Mouse (Mus musculus) cerebellum, adult 9-11 months (tissue): ENCODE measurements around the gene Snx30.

ENCODE experiments used
- DNase-seq: peaks from one replicate; pipeline ENCODE4 v3.0.0; 2022

Gene Snx30

GRCm38 (mm10) chr4:59795788-59796455 is 9.7 kb upstream of the Snx30 start:
- no peak for DNase-seq

- no peak for DNase-seq
Measured at GRCm38 (mm10) chr4:59800181-59800580, 5.5 kb upstream of the Snx30 start.

GRCm38 (mm10) chr4:59801489-59801888 is 4.2 kb upstream of the Snx30 start, which contains the start of gene Inip:
Inip (minus strand) TSS chr4:59801589.
- no peak for DNase-seq

GRCm38 (mm10) chr4:59802107-59802506 is 3.5 kb upstream of the Snx30 start:
- no peak for DNase-seq

- no peak for DNase-seq
Measured at GRCm38 (mm10) chr4:59802792-59803191, 2.8 kb upstream of the Snx30 start.

GRCm38 (mm10) chr4:59803358-59803757 is 2.3 kb upstream of the Snx30 start:
- DNase-seq, result no peak

- no peak for DNase-seq
Measured at GRCm38 (mm10) chr4:59804754-59805153, 886 bp upstream of the Snx30 start.

- peak; percentile 78 for DNase-seq
Measured at GRCm38 (mm10) chr4:59805968-59806878, 583 bp downstream of the Snx30 start.

GRCm38 (mm10) chr4:59806879-59807195 is 1.2 kb downstream of the Snx30 start:
- no peak for DNase-seq

- peak; percentile 35 for DNase-seq
Measured at GRCm38 (mm10) chr4:59807521-59807920, 1.9 kb downstream of the Snx30 start.

GRCm38 (mm10) chr4:59808396-59808795 is 2.8 kb downstream of the Snx30 start:
- peak; percentile 57 for DNase-seq

- DNase-seq, result no peak
Measured at GRCm38 (mm10) chr4:59814094-59814493, 8.5 kb downstream of the Snx30 start.

- peak; percentile 44 for DNase-seq
Measured at GRCm38 (mm10) chr4:59815121-59815810, 9.6 kb downstream of the Snx30 start.

- DNase-seq, result no peak
Measured at GRCm38 (mm10) chr4:59816016-59816415, 10.4 kb downstream of the Snx30 start.

GRCm38 (mm10) chr4:59816477-59816876 is 10.8 kb downstream of the Snx30 start:
- DNase-seq, result no peak

GRCm38 (mm10) chr4:59817790-59818189 is 12.2 kb downstream of the Snx30 start:
- DNase-seq, result peak; percentile 33

GRCm38 (mm10) chr4:59818498-59818897 is 12.9 kb downstream of the Snx30 start:
- no peak for DNase-seq

GRCm38 (mm10) chr4:59819054-59819472 is 13.4 kb downstream of the Snx30 start:
- DNase-seq, result peak; percentile 76

GRCm38 (mm10) chr4:59819477-59820022 is 13.9 kb downstream of the Snx30 start:
- peak; percentile 72 for DNase-seq

- DNase-seq, result no peak
Measured at GRCm38 (mm10) chr4:59821516-59821915, 15.9 kb downstream of the Snx30 start.

GRCm38 (mm10) chr4:59822119-59822518 is 16.5 kb downstream of the Snx30 start:
- DNase-seq, result no peak

- DNase-seq, result peak; percentile 87
Measured at GRCm38 (mm10) chr4:59823470-59823869, 17.8 kb downstream of the Snx30 start.

- DNase-seq, result no peak
Measured at GRCm38 (mm10) chr4:59824860-59825259, 19.2 kb downstream of the Snx30 start.
